Mouse (Mus musculus) kidney, postnatal 4 days (tissue): ENCODE data around the gene Cdca5.

Experiments
- DNase-seq, 2 experiments: peaks; one replicate each; pipeline ENCODE4 v3.0.0; 2021; ENCODE audit warnings: mixed read lengths in 2 of 2

Gene Cdca5

DNA sequence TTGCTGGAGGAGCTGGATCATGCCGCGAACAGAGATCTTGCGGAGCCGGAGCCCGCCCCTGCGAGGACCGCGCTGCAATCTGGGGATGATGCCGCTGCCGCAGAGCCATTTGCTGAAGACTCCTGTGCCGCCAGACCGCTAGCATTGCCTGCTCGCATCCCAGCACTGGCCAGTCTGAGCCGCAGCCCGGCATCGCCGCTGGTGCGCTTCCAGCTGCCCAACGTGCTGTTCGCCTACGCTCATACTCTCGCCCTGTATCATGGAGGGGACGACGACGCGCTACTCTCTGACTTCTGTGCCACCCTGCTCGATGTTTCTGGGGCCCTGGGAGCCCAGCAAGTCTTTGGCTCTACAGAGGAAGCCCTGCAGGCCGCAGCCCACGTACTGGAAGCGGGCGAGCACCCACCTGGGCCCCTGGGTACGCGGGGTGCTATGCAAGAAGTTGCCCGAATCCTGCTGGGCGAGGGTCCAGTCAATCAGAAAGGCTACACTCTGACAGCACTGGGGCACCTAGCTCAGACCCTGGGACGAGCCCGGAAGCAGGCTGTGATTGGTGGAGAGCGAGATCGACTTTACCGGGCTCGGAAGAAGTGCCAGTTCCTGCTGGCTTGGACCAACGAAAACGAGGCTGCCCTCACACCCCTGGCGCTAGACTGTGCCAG, 23.0 kb upstream of the Cdca5 start:
- DNase-seq: peak; percentile 65 to 80

DNA sequence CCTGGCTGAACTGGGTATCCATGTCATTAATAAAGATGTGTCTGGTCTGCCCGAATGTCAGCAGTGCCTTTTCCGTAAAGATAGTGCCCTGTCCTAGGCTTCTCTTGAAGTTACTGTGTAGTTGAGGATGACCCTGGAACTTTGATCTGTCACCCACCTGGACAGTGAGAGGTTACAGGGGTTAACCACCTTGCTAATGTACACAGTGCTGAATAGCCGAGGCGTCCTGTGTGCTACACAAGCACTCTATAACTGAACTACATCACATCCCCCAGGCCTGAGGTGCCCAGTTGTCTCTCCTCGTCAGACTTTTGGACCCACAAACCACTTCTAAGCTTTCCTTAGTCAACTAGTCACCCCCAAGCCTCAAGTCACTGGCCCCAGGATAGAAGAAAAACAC, 22.4 kb upstream of the Cdca5 start:
- DNase-seq: no peak

DNA sequence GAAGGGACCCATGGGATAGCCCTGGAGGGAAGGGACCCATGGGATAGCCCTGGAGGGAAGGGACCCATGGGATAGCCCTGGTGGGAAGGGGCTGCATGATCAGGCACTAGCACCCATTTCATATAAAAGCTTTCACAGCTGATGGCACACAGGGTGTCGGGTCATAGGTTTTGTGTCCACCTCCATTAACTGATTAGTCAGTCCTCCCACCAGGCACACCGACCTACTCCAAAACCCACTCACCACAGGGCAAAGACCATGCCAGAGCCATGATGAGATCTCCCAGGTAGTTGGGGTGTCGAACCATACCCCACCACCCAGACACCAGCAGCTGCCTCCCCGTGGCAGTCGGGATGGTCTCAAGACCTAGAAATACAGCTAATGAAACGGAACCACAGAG, 21.7 kb upstream of the Cdca5 start:
- DNase-seq: no peak

DNA sequence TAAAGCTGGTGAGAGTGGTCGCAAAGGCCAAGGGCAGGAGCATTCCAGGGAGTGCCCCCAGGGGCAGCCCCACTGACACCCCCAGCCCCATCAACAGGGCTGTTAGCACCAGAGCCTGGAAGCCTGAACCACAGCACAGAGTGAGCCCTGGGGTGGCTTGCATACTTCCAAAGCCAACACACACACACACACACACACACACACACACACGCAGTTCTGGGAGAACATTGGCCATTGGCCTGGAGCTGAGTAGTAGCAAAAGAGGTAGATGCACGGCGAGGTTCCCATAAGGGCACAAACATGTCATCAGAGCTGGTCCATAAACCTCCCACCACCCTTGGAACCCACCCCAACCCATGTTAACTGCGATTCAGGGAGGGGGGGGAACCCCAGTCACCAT, 18.2 kb upstream of the Cdca5 start:
- DNase-seq: peak; percentile 32 to 49

DNA sequence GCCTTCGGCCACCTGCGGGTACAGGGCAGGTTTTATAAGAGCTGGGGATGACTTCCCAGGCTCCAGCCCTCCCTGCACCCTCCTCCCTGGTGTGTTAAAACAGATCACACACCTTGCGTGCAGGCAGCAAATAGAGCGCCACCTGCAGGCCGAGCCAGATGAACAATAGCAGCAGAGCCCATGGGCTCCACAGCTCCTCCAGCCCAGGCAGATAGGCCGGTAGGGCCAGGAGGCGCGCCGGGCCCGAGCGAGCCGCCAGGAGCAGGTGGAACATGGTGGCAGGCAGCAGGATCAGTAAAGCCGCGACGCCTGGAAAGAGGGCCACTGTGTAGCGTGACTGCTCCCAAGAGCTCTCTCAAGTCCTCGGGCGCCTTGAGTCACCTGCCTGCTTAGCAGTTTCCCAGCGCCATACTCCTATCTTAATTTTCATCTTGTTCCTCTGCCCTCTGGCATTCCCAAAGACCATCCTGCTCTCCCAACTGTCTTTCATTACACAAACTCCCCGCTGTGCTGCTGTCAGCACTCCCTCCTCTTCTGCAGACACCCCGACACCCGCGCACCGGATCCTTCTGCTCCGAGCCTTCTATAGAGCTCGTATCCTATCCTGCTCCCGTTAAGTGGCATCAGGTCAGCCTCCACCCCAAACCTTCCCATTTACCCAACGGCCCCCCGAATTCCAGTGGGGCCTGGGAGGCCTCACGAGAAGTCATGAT, 17.6 kb upstream of the Cdca5 start:
- DNase-seq: peak; percentile 89 to 94

DNA sequence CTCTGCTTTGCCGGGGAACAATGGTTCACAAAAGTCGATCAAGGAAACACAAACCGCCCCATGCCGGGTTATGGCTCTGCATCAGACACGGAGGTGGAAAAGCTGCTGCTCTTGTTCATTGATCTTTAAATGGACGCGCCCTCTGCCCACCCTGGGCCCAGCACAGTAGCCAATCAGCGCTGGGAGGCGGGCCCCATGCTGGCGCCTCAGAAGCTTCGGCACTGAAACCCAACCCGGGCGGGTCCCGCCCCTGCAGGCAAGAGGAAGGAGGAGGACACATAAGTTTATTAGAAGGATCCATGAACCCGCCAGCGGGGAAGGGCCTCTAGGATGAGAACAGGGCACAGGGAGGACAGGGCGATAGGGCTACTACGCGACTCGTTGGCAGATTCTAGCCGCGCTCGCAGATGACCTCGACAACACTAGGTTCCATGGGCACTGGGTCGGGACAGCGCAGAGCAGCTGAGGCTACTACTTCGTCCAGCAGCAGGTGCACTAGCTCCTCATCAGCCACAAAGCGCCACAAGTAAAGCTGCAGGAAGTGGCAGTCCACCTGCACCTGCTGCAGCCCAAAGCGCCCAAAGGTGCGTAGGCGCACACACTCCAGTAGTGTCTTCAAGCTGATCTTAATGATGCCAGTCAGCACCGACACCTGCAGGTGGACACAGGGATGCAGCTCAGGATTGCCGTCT, 16.9 kb upstream of the Cdca5 start, which contains the start of gene Tm7sf2:
Gene Tm7sf2, minus strand, starts transcription at position 650 of the 692 bp plus-strand sequence.
- DNase-seq: peak; percentile 94 to 96

DNA sequence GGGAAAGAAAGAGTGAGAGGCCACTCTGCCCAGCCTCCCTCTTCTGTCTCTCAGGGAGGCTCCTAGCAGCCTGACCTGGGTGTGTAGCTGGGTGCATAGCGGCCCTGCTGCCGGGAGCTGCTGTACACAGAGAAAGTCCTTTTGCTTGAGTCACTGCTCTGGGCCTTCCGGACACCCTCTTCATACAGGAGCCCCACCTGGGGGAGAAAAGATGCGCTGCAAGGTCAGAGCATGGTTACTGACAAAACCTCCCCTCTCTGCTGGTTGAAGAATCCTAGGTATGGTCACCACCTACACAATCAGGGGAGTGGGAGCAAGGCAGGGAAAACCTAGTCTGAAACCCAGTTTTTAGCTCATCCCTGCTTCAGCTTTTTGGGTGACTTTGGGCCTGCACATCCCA, 15.8 kb upstream of the Cdca5 start:
- peak in 1 of 2 experiments; percentile 48 for DNase-seq

DNA sequence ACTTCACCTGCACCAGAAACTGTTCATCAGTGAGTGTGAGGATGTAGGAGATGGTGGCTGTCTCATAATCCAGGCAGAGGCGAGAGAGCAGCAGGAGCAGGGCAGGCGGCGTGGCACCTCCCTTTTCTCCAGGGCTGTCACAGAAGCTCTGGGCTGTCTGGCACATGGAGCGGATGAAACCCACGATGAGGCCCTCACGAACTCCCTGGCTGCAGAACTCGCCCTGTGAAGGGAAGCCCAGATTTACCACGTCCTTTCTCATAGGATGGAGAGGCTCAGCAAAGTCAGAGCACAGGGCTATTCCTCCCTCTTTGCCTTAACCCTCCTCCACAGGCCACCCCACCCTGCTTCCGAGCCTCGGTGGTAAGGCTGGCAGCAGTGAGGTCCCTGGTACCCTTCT, 14.9 kb upstream of the Cdca5 start:
- no peak for DNase-seq

DNA sequence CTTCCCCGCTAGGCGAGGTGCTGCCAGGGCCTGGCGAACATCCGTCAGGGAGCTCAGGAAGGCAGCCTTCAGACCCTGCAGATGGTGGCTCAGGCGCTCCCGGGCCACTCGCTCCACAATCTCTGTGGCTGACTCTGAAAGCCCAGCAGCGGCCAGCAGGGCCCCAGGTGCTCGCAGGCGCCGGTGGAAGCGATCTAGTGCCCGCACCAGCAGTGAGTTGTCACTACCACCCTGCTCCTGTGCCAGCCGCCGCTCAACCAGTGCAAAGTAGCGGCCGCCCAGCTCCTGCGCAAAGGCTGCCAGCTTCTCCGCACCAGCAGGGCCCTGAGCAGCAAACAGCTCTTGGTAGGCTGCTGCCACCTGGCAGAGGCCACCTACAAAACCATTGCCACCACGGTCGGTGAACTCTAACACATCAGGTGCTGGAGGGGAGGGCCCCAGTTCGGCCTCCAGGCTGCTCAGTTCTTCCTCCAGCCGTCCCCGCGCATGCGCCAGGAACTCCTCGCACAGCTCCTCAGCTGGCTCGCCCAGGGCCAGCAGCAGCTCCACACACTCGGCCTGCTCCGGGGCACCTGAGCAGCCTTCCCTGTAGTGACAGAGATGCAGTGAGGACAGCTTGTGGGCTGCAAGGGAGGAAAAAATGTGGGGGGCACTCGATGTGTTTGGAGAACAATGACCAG, 14.1 kb upstream of the Cdca5 start:
- no peak for DNase-seq

DNA sequence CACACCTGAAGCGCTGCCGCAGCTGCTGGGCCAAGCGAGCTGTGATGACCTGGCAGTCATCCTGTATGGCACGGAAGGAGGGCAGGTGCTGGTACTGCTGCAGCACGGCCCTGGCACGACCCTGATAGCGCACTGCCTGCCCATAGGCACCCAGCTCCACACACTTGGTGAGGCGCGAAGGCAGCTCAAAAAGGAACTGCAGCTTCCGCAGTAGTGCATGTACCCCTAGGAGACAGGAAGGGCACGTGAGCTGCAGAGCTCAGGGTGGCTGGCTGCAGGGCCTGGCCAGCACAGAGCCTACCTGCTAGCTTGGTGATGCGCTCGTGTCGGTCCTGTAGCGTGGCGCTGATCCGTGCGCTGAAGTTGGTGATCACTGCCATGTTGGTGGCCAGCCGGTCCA, 13.5 kb upstream of the Cdca5 start:
- no peak for DNase-seq

DNA sequence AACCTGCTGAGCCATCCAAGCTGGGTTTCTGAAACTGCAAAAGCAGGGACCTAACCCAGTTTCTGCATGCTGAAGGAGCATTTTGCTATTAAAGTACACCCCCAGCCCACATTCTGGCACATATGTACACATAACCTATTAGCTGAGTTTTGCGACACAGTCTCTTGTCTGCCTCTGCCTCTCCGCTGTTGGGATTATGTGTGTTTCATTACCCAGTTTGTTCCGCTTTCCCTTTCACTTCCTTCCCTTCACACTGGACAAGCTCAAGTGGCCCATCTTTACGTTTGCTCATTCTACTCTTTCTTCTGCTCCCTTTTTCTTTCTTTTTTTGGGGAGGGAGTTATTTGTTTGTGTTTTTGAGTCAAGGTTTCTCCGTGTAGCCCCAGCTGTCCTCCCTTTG, 10.9 kb upstream of the Cdca5 start:
- DNase-seq: no peak

DNA sequence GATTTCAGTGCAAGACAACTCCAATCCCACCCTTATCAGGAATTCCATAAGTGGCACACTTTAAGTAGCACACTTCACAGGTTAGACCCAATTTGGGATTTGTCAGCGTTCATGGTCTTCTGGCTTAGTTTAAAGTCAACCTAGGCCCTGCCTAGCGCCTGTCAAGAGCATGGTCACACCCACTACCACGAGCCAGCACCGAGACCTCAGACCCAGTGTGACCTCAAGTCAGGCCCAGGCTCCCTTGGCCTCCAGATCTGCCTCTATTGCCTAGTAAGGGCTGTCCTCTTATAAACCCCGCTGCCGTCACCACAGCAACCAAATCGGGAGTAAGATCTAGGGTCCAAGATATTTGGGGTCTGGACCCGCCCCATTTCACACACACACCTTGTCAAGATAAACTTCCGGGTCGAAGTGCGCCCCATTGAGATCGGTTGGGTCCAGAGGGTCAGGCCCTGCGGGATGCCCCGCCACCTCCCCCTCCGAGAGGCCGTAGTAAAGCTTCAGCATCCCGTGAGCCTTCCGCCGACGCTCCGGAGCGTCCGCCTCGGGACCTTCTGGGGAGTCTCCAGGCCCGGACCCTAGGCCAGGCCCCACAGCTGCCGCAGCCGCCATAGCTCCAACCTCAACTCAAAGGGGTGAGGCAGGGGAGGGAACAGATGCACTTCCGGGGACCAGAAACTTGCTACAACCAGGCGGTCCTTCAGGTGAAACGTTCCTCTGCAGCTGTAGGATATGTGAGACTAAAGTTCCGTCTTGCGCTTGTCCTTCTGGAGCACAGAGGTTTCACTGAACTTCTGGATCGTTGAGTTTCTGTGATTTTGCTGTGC, 8.0 kb upstream of the Cdca5 start, which contains the start of gene Vps51:
Gene Vps51, minus strand, starts transcription at position 668 of the 830 bp plus-strand sequence.
- peak; percentile 89 to 91 for DNase-seq

DNA sequence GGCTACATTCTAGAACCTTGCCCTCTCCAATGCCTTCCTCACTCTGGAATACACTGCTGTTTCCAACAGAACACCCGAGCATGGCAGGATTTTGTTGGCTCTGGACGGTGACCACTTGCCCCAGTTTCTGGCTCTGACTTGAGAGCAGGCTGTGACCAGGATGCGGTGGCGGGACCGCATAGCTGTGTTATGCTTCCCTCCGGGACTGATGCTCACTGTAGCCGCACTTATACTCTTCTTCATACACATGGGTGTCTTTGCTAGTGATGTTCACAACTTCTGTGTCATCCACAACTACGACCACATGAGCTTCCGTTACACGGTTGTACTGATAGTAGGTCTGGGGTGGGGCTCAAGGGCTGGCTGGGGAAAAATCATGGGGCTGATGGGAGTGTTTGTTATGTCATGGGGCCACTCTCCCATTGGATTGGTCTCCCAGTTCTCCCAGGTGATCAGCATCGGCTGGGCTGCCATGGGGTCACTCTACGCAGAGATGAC, 4.8 kb upstream of the Cdca5 start, which contains the start of gene Tmem262:
Gene Tmem262, plus strand, starts transcription at position 51 of the 498 bp plus-strand sequence.
- DNase-seq: no peak

DNA sequence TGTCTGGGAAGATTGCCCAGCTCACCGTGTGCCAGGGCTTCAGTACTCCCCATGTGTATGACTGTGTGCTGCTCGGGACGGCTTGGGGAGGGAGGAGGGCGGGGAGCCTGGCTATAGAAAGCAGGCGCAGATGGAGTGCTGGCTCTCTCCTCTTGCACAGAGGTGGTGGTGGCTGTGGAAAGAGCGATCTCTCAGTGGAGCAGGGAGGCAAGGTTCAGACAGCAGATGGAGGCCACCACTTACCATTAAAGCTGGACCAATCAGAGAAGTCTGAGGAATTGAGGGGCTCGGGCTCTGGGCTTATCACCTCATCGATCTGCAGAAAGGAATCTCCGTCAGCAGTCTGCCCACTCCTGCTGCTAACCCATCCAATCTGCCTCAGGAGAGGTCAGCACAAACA, 2.6 kb upstream of the Cdca5 start, which contains the start of gene Gm28374:
Gene Gm28374, minus strand, starts transcription at position 101 of the 400 bp plus-strand sequence.
- DNase-seq: no peak

DNA sequence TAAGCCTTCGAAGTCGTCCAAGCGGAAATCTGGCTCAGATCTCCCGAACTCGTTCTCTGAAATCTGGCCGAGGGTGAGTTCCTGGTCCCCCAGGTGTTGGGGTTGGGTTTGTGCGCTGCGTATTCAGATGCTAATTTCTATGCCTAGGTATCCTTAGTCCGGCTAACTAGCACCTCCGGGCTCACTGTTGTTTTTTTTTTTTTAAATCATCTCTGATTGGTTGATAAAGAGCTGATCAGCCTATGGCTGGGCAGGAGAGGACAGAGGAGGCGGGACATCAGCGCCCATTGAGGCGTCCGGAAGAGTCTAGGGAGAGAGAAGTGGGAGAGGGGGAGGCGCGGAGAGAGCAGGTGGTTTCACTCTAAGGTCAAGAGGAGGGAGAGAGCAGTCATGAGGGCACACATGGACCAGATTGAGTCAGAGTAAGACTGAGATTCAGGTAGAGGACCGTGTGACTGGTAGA, 665 bp downstream of the Cdca5 start:
- peak; percentile 78 to 86 for DNase-seq

DNA sequence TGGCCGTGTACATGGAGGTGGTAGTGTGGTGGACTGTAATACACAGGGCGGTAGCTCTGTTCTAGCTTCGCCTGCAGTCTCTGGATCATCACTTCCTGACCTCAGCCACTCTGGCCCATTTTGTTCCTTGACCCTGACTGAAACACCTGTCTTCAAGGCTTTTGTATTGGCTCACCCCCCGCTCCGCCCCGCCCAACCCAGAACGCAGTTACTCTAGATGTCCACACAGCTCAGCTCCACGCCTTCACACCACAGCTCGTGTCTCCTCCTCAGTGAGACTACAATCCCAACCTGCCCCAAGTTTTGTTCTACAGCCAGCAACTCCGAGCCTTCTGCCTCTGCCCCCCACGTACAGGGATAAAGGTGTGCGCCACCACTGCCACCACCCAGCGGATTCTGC, 4.1 kb downstream of the Cdca5 start:
- DNase-seq: no peak

DNA sequence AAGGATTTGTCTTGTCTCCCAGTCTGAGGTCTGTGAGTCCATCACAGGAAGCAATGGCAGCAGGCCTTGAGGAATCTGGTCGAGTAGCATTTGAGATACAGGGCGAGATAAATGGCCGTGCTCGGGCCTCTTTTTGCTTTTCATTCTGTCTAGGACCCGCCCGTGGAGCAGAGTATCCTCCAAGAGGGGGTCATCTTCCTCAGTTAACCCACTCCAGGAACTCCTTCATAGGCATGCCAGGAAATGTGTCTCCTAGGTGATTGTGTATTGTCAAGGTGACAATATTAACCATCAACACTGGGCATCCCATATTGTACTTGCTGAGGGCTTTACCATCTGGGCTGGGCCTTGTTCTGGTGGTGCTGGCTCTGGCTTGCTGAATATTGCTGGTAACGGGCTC, 9.3 kb downstream of the Cdca5 start, which contains the start of gene AC131692.1:
Gene AC131692.1, plus strand, starts transcription at position 301 of the 400 bp plus-strand sequence.
- DNase-seq: no peak

DNA sequence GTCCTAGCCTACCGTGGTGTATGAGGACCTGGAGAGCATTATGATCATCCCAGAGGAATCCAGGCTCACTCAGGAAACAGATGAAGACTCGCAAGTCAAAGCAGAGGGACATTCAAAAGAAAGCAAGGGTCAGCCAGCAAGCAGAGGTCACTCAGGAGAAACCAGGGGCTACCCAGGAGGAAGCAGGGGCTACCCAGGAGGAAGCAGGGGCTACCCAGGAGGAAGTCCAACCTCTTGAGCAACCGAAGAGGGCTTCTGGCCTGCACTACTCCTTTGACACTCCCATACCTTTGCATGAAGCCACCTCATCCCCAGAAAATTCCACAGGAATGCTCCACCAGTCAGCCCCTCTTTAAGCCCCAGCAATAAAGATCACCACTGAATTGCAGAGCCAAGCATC, 13.1 kb downstream of the Cdca5 start:
- peak in 1 of 2 experiments; percentile 31 for DNase-seq

DNA sequence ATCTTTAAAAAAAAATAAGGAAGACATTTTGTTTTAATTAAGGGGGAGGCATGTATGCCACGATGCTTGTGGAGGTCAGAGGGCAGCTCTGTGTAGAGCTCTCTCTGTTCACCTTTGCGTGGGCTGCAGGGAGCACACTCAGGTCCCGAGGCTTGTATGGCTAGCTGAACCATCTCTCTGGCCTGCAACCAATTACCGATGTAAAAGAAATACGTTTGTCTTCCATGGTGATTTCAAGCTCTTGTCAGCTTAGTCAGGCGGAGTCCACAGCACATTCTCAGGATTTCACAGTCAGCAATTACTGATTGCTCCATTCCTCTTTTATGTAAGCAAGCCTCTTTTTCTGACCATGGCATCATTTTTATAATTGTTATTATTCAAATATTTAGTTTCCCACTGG, 16.4 kb downstream of the Cdca5 start:
- DNase-seq: no peak

DNA sequence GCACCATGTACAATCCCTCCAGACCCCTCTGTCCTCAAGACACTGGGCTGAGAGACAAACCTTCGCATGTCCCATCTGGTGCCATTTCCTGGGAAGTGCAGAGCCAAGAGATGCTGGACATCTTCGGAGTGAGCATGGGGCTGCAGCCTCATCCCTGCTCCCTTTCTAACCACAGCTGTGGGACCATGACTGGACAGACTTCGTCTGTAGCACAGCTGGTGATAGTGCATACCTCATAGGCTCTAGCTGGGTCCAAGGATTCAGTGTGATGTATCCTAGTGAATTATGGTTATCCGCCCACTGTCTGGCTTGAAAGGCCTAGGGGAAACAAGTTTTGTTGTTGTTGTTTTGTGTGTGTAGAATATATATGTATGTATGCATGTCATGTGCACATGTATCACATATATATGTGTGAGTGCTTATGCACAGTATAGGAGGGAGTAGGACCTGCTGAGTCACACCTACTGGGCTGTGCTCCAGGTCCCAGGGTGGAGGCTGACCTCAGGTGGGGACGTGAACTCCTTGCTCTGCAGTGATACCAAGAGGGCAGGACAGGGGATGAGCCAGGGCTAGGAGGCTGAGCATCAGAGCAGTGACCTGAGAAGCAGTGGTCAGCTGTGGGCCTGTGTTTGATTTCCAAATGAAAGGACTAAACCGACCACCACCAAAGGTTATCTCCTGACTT, 17.5 kb downstream of the Cdca5 start:
- no peak for DNase-seq

DNA sequence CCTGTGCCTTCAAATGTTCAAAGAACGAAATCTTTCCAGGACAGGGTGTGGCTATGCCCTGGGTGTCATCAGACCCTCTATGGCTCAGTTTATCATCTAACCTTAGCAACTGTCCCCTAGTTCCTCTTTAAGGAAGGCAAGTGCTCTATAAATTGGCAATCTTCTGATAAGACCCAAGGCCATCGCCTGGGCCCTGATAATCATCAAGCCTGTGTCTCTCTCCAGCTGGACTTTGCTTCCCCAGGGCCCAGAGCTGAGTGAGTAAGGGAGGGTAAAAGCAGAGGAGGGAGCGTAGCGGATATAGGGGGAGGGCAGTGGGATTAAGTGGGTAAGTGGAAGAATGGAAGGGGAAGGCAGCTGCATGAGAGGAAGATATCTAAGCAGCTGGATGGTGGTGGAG, 19.7 kb downstream of the Cdca5 start:
- DNase-seq: no peak
